Mouse (Mus musculus): ENCODE measurements at regions not wholly inside any gene's neighbourhood (a gene's known extent, or its start where the extent isn't known, plus 50 kb on each side); places are given as distances from the start of the nearest gene placed in this dataset.

DNA sequence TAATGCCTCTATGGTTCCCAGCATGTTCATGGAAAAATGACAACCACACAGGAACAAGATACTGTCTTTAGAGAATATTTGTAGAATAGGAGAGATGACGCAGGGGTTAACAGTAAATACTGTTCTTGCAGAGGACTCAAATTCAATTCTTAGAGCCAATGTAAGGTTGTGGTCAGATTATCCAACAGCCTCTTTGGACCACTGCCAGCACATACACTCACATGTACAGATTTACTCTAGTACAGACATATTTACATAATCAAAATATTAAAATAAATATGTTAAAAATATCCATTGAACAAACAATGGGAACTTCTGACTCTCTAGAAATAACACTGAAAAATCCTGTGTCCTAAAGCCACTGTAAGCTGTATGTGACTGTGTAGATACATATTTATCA, 193.8 kb upstream of the Snx7 start:
- H3K36me3 ChIP-seq, result no peaks in the 10 kb centered on the region
- H3K9ac ChIP-seq, result no peak overlapping the region
- no peak for ATAC-seq (replicated peaks; ENCODE audit: low FRiP score)
- no peaks in the 10 kb centered on the region for H3K27me3 ChIP-seq
- no peak overlapping the region for H3K27ac ChIP-seq
- H3K4me2 ChIP-seq, result no peak overlapping the region
- H3K4me3 ChIP-seq (replicated peaks), result no peak overlapping the region
- no peaks in the 10 kb centered on the region for H3K9me3 ChIP-seq (replicated peaks)
- H3K4me1 ChIP-seq, result no peaks in the 10 kb centered on the region
- WGBS, result 89% methylated on average over 1 of the region's 1 CpGs

- Histone ChIP-seq H3K9ac (no peak overlapping the region), H3K27me3 (no peaks in the 10 kb centered on the region), H3K27ac (no peak overlapping the region), H3K9me3 (replicated peaks) (no peaks in the 10 kb centered on the region), H3K4me2 (no peak overlapping the region), H3K36me3 (no peaks in the 10 kb centered on the region), H3K4me1 (0 out of 2 replicates have a peak, but pooled peaks cover 4% of the 10 kb centered on the region), H3K4me3 (replicated peaks) (no peak overlapping the region)
- 57% methylated on average over 11 of the region's 11 CpGs for WGBS
- no peak for ATAC-seq (replicated peaks; ENCODE audit: low FRiP score)
Observed at GRCm38 (mm10) chr3:118047016-118047415, 178.3 kb upstream of the Snx7 start.

DNA sequence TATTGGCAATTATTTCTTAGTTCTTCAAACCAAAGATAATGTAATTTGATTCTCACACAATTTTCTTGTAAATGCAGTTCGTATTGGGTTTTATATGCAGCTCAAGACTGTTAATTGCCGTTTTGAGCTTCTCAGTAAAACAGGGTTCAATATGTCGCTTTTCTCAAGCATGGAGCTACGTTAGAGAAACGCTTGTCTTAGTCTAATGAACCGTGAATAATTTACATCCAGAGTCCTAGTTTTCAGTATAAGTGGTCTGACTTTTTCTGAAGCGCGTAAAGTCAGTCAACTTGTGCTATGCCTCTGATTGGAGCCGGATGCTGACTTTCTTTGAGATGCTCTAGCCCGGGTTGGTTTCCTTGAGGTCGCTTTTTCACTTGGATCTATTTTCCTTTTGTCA, 177.8 kb upstream of the Snx7 start:
- 0 out of 2 replicates have a peak, but pooled peaks cover 4% of the 10 kb centered on the region for H3K4me1 ChIP-seq
- H3K4me3 ChIP-seq (replicated peaks), result no peak overlapping the region
- no peaks in the 10 kb centered on the region for H3K36me3 ChIP-seq
- no peak overlapping the region for H3K9ac ChIP-seq
- no peak overlapping the region for H3K27ac ChIP-seq
- no peaks in the 10 kb centered on the region for H3K9me3 ChIP-seq (replicated peaks)
- H3K4me2 ChIP-seq, result no peak overlapping the region
- H3K27me3 ChIP-seq, result no peaks in the 10 kb centered on the region
- ATAC-seq (replicated peaks; ENCODE audit: low FRiP score), result no peak
- WGBS, result 45% methylated on average over 11 of the region's 11 CpGs

DNA sequence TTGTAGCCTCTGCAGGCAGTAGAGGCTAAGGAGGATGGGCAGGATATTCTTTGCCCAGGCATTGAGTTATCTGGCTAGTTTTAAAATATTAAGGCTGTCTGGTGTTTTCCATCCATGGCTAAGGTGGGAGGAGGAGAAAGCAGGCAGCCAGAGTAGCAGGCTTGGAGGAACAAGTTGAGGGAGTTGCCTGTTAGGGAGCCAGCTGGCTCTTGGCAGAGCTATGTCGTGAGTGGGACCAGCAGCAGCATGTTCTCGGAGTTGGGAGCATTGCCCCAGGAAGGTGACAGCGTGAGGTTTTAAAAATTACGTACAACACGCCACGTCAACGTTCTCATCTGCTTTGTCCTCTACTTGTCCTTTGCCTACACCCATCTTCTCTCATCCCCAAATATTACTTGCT, 167.8 kb upstream of the Snx7 start:
- H3K9me3 ChIP-seq (replicated peaks), result no peaks in the 10 kb centered on the region
- H3K4me2 ChIP-seq, result no peak overlapping the region
- H3K36me3 ChIP-seq, result no peaks in the 10 kb centered on the region
- H3K27ac ChIP-seq, result no peak overlapping the region
- H3K27me3 ChIP-seq, result no peaks in the 10 kb centered on the region
- H3K4me1 ChIP-seq, result no peaks in the 10 kb centered on the region
- 83% methylated on average over 7 of the region's 7 CpGs for WGBS
- no peak overlapping the region for H3K9ac ChIP-seq
- ATAC-seq (replicated peaks; ENCODE audit: low FRiP score), result no peak
- H3K4me3 ChIP-seq (replicated peaks), result no peak overlapping the region

- H3K4me3 ChIP-seq (replicated peaks), result no peak overlapping the region
- no peak overlapping the region for H3K4me2 ChIP-seq
- 51% methylated on average over 4 of the region's 4 CpGs for WGBS
- H3K36me3 ChIP-seq, result no peaks in the 10 kb centered on the region
- no peak for ATAC-seq (replicated peaks; ENCODE audit: low FRiP score)
- no peaks in the 10 kb centered on the region for H3K4me1 ChIP-seq
- no peak overlapping the region for H3K27ac ChIP-seq
- H3K9ac ChIP-seq, result no peak overlapping the region
- no peaks in the 10 kb centered on the region for H3K9me3 ChIP-seq (replicated peaks)
- no peaks in the 10 kb centered on the region for H3K27me3 ChIP-seq
Observed at GRCm38 (mm10) chr3:117995401-117995800, 126.7 kb upstream of the Snx7 start.

GRCm38 (mm10) chr3:117994110-117994509, 125.4 kb upstream of the Snx7 start:
- WGBS, result 68% methylated on average over 3 of the region's 3 CpGs
- H3K27ac ChIP-seq, result no peak overlapping the region
- no peak overlapping the region for H3K4me2 ChIP-seq
- no peak overlapping the region for H3K9ac ChIP-seq
- no peaks in the 10 kb centered on the region for H3K4me1 ChIP-seq
- H3K27me3 ChIP-seq, result no peaks in the 10 kb centered on the region
- H3K4me3 ChIP-seq (replicated peaks), result no peak overlapping the region
- H3K36me3 ChIP-seq, result no peaks in the 10 kb centered on the region
- no peak for ATAC-seq (replicated peaks; ENCODE audit: low FRiP score)
- H3K9me3 ChIP-seq (replicated peaks), result no peaks in the 10 kb centered on the region

GRCm38 (mm10) chr3:117990561-117990960, 121.8 kb upstream of the Snx7 start:
- WGBS, result 89% methylated on average over 2 of the region's 2 CpGs

GRCm38 (mm10) chr3:117988443-117988842, 119.7 kb upstream of the Snx7 start:
- Histone ChIP-seq H3K27me3 (no peaks in the 10 kb centered on the region), H3K4me2 (no peak overlapping the region), H3K27ac (no peak overlapping the region), H3K4me3 (replicated peaks) (no peak overlapping the region), H3K4me1 (no peaks in the 10 kb centered on the region), H3K9ac (no peak overlapping the region), H3K9me3 (replicated peaks) (no peaks in the 10 kb centered on the region), H3K36me3 (no peaks in the 10 kb centered on the region)
- WGBS, result 73% methylated on average over 5 of the region's 5 CpGs
- ATAC-seq (replicated peaks; ENCODE audit: low FRiP score), result no peak

More at GRCm38 (mm10) chr3:117990561-117990960, 121.8 kb upstream of the Snx7 start:
- no peak overlapping the region for H3K4me2 ChIP-seq
- H3K9ac ChIP-seq, result no peak overlapping the region
- H3K9me3 ChIP-seq (replicated peaks), result no peaks in the 10 kb centered on the region
- no peaks in the 10 kb centered on the region for H3K4me1 ChIP-seq
- no peak overlapping the region for H3K27ac ChIP-seq
- no peak for ATAC-seq (replicated peaks; ENCODE audit: low FRiP score)
- no peak overlapping the region for H3K4me3 ChIP-seq (replicated peaks)
- no peaks in the 10 kb centered on the region for H3K27me3 ChIP-seq
- H3K36me3 ChIP-seq, result no peaks in the 10 kb centered on the region

DNA sequence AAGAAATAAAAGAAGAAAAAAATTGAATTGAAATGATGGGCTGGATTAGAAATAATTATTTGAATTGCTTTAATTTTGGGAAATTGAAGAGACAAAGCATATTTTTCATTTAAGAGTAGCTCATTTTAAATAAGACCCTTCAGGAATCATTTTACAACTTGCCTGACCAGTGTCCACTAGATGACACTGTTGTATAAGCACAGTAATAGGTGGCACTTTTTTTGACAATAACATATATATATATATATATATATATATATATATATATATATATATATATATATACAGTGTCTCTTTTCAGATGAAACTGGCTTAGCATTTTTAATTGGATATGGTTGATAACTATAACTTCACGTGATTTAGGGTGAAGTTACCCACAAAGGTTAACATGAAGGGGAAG, 106.9 kb upstream of the Snx7 start:
- Histone ChIP-seq H3K9ac (no peak overlapping the region), H3K4me3 (replicated peaks) (no peak overlapping the region), H3K27me3 (no peaks in the 10 kb centered on the region), H3K36me3 (no peaks in the 10 kb centered on the region), H3K4me1 (no peaks in the 10 kb centered on the region), H3K9me3 (replicated peaks) (no peaks in the 10 kb centered on the region), H3K27ac (no peak overlapping the region), H3K4me2 (no peak overlapping the region)
- 63% methylated on average over 1 of the region's 1 CpGs for WGBS
- no peak for ATAC-seq (replicated peaks; ENCODE audit: low FRiP score)

- Histone ChIP-seq H3K27me3 (no peaks in the 10 kb centered on the region), H3K9me3 (replicated peaks) (no peaks in the 10 kb centered on the region), H3K4me3 (replicated peaks) (no peak overlapping the region), H3K4me1 (no peaks in the 10 kb centered on the region), H3K27ac (no peak overlapping the region), H3K4me2 (no peak overlapping the region), H3K9ac (no peak overlapping the region), H3K36me3 (no peaks in the 10 kb centered on the region)
- ATAC-seq (replicated peaks; ENCODE audit: low FRiP score), result no peak
- WGBS, result 82% methylated on average over 5 of the region's 5 CpGs
Observed at GRCm38 (mm10) chr3:117968805-117969204, 100.1 kb upstream of the Snx7 start.

DNA sequence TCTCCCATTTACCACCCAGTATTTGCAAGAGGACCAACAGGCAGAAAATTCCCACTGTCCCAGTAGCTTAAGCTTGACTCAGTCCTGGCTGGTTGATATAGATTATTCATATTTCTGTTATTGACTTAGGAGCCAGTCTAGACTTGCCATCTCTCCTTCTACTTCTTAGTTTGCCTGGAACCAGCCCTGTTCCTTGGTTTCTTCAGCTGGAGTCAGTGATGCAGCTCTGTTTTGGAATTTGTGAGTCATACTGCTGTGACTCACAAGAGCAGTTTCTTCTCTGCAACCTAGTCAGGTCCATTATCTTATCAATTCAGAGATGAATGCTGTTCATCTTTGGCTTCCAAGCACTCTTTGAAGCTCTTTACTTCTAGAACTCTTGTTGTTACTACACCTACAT, 69.7 kb upstream of the Snx7 start:
- H3K27me3 ChIP-seq, result no peaks in the 10 kb centered on the region
- no peaks in the 10 kb centered on the region for H3K36me3 ChIP-seq
- no peaks in the 10 kb centered on the region for H3K9me3 ChIP-seq (replicated peaks)
- no peak overlapping the region for H3K4me2 ChIP-seq
- H3K4me1 ChIP-seq, result no peaks in the 10 kb centered on the region
- H3K4me3 ChIP-seq (replicated peaks), result no peak overlapping the region
- no peak overlapping the region for H3K9ac ChIP-seq
- ATAC-seq (replicated peaks; ENCODE audit: low FRiP score), result no peak
- H3K27ac ChIP-seq, result no peak overlapping the region

DNA sequence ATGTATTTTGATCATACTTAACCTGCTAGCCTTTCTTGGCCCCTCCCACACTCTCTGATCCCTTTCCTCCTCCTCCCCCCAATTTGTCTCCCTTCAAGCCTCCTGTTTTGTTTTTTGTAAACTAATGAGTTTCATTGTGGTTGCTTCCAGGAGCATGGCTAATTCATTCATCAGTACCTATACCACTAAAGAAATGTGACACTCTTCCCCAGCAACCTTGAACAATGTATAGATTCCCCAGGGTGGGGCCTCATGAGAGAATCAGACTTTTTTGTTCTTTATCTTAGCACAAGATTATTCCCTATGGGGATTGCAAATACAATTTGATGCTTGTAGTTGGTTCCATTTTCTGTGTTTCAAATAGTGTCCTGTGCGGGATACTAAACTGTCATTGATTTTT, 58.8 kb upstream of the Snx7 start:
- Histone ChIP-seq H3K4me3 (replicated peaks) (no peak overlapping the region), H3K4me2 (no peak overlapping the region), H3K27ac (no peak overlapping the region), H3K4me1 (no peaks in the 10 kb centered on the region), H3K9me3 (replicated peaks) (no peaks in the 10 kb centered on the region), H3K9ac (no peak overlapping the region), H3K27me3 (no peaks in the 10 kb centered on the region), H3K36me3 (no peaks in the 10 kb centered on the region)
- WGBS, result 89% methylated on average over 1 of the region's 1 CpGs
- ATAC-seq (replicated peaks; ENCODE audit: low FRiP score), result no peak

Data from kidney, embryonic 15.5 days (tissue).